Mouse (Mus musculus) induced T-regulatory cell, adult 2 months (primary cell): ENCODE measurements around the gene Haao.
A peak's percentile ranks its signal among the peaks of the same experiment; 100 is the strongest.

Experiments
- DNase-seq: peaks from one replicate; pipeline ENCODE4 v3.0.0-alpha.2; 2012; ENCODE audit warnings: low read depth

The Haao gene

DNA sequence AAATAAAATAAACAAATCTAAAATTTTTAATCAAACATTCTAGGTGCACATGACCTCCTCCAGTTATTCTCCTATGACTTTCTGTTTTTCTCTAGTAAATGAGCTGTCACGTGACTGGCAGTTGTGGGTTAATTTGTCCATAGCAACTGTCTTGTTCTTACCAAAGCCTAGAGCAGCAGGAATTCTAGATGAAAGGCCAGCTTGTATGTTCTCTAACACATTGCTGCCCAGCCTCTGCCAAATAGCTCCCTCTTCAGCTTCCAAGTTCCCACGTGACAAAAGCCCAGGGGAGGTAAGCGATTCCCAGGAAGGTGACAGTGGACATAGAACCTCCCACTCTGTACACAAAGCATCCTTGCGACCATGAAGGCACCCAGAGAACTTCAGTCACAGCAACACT is 13.6 kb downstream of the Haao start:
- no peak for DNase-seq

DNA sequence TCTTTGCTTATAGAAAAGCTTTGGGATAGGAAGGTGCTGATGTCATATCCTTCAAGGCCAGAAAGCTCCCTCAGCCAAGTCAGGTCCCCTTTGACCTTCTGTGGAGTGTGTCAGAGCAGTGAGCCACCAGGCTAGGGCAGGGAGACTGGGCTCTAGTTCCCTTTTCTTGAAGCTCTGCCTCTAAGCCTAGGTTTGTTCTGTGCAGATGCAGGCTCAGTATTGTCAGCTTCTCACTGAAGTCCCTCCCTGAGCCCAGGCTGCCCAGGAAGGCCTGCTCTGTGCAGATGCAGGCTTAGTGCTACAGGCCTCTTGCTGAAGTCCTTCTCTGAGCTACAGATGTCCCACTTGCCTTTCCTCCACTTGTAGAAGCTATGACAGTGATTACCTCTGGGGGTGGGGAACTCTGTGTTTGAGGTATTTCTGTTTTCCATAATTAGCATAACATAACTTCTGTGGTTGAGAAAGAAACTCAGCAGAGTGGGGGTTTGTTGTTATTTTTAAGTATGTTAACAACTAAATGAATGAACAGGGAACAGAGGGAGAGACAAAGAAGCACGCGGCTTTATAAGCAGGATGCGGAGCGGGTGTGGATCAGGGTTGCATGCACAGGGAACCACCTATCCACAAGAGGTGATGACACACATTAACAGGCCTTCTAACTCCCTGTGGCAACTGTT is 17.0 kb downstream of the Haao start:
- peak; percentile 52 for DNase-seq

DNA sequence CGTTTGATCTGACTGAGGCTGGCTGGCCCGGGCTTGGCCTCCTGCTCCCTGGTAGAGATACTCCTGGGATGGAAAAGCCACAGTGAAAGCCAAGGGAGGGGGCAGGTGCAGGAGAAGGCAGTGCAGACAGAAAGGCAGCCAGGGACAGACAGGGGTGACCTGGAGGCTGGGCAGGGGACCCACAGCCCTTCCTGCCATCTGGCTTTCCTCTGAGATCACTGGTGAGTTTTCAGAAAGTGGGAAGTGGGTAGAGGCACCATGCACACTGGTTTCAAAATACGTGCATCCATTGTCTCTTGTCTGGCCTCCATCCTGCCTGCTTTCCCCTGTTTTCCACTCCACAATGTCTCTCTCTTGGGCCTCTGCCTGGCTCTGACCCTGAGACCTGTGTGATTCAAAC is 18.4 kb downstream of the Haao start:
- no peak for DNase-seq

DNA sequence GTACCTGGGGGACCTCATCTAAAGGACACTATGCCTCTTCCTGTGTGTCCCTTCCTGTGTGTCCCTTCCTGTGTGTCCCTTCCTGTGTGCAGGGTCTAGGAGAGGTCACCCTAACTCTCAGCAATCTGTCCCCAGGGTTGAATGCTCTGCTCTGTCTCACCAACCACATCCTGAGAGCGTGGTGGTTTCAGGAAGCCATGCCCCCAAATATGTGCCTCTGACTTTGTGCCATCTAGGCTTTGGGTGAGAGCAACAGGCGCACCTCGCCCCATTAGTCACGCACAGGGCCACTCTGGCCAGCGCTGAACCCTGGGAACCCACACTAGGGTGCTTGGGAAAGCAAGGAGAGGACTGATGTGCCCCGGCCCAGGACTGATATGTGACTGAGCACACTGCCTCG is 23.9 kb downstream of the Haao start:
- peak; percentile 41 for DNase-seq

DNA sequence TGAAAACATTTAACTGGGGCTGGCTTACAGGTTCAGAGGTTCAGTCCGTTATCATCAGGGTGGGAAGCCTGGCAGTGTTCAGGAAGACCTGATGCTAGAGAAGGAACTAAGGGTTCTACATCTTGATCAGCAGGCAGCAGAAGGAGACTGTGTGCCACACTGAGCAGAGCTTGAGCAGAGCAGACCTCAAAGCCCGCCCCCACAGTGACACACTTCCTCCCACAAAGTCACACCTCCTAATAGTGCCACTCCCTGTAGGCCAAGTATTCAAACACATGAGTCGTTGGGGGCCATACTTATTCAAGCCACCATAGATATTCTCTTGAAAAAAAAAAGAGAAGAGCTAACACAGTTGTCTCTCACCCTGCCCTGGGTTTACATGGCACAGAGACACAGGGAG is 25.9 kb downstream of the Haao start:
- DNase-seq = peak; percentile 25

DNA sequence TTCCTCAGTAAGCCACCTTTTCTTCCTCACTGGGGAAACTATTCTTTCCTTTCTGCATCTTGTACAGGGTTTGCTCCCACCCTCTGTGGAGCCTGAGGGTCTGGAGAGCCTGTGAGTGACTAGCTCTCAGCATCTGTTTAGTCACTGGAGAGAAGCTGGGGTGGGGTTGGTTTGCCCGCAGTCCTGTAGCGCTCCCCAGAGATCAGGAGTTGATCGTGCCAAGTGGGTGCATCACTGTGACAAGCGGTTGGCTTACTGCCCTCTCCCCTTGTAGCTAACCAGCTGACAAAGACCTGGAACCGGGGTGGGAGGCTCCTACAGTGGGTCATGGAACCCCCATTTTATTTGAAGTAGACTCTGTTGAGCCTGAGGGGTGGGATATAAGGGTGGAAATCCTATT is 27.1 kb downstream of the Haao start:
- no peak for DNase-seq

DNA sequence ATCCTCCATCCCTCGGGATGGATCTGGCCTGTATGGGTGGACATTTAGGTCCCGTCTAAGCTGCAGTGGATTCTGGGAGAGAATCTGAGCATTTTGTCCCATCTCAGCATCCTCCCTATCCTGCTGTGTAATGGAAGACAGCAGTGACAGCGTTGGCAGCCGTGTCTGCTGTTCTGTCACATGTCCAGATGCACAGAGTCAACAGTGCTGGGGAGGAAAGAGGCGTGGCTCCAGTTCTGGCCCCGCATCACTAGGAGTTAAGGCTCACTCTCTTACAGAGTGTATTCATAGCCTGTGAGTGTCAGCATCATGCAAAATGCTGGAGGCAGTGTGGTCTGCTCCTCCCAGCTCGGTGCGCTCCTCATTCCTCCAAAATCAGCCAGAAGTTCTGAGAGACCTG is 28.3 kb downstream of the Haao start:
- DNase-seq = no peak

DNA sequence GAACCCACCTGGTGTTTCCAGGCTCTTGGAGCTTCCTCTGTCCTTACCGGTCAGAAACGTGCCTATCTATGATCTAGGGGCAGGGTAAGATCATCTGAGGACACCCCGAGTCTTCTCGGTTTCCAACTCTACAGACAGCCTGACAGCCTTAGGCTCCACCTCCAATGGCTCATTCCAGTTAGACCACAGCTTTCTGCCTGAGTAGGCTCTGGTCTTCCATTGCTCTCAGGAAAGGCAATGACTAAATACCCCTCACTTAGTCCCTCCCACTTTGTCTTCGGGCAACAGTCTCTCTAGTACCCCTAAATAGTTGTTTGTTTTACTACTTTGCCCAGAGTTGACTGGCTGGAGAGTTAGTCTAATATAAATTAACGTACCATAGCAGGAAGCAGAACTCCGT is 30.8 kb downstream of the Haao start:
- DNase-seq = no peak

DNA sequence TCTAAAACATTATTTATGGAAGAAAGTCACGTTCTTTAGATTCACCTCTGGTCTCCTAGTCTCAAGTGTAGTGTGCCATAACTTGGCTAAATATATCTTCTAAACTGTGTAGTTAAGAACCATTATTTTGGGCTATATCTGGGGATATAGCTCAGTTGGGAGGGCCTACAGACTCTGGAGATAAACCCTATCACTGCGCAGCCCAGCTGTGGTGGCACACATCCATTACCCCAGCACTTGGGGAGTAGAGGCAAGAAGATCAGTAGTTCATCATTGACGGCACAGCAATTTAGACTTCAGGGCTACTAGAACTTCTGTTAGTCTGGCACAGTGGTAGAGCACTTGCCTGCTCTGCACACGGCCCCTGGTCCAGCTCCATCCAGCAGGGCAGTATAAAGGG is 34.7 kb downstream of the Haao start:
- DNase-seq = no peak

DNA sequence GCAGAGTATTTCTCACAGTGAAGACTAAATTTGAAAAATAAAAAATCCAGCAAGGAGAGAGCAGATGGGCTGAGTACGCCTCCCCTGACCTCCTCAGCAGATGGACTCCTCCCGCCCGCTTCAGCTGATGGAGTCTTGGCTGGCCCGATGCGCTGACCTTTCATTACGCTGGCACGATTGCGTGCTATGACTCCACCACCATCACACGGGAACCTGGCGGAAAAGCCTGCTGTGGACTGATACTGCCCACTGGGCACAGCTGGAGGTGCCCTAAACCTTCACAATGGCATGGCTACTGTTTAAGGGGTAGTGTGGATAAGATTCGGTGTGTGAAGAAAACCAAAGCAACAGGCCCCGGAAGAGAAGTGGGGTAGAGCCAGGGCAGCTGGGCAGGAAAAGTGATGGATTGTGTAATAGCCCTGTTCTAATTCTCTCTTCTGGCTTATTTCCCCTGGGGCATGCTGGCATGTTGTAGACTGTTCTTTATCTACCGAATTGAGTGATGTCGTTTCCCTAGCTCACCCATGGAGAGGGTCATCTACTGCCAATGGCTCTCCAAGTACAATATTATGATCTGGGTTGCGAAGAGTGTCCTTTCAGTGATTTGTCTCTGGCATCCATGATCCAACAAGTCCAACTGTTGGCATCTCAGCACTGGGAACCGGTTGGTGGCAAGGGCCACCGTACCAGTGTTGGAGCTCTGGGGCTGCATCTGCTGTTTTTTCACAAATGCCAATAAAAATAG is 35.4 kb downstream of the Haao start:
- DNase-seq = no peak

DNA sequence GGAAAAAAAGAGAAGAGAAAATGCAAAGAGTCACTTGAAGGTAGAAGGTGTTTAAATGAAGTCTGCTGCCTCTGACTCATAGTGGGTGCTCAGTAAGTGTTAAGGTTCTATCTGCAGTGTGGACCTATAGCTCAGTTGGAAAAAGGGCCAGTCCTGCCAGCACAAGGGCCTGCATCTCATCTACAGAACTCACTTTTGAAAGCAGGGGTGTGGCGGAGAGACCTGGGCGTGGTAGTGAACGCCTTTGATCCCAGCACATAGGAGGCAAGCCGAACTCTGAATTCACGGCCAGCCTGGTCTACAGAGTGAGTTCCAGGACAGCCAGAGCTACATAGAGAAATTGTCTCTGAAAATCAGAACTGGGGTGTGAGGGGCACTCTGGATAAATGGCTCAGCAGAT is 37.5 kb downstream of the Haao start:
- DNase-seq = no peak

DNA sequence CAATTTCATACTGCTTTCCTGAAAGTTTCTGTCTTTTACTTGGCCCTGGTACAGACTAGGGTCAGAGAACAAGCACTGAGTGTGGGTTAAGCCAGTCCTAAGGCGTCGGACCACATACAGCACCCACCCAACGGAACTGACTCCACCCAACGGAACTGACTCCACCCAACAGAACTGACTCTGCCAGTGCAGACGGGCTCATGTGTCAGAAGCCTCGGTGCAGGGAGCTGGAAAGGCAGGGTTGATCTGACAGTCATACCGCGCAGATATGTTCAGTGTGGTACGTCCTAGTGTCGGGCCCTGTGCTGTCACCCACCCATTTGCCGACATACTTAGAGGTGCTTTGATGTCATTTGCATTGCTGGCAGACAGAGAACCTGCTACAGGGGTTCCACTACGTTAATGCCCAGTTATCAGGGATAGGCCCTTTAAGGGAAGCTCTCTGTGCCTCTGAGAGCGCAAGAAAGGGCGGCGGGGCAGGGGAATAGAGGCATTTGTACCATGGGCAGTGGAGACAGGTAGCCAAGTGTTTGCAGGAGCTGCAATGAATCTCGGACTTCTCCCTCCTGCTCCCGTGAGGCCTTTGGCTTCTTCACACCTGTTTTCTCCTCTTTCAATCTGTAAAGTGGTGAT is 38.5 kb downstream of the Haao start:
- DNase-seq = peak; percentile 26

DNA sequence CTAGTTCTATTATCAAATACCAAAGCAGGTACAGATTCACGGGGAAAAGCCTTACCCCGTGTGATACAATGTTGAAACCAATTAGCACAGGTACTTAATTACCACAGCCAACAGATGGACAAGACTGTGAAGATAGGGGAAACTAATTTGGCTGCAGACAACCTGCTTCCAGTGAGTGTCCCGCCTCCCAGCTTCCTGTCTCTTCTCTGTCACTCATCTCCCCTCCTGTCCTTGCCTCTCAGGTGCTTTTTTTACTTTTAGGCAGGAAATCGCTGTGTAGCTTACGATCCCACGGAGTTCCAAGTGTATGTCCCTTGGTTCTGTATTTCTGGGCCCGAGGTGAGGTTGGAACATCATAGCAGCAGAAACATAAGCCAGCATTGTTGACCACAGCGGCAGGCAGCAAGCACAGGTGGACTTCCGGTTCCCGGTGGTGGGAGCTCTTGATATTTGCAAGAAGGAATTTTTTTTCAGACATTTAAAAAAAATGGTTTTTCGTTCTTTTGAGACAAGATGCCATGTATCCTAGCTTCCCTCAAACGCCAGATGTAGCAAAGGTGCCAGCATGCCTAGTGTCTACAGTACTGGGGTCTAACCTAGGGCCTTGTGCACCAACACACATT is 39.2 kb downstream of the Haao start:
- DNase-seq = no peak

DNA sequence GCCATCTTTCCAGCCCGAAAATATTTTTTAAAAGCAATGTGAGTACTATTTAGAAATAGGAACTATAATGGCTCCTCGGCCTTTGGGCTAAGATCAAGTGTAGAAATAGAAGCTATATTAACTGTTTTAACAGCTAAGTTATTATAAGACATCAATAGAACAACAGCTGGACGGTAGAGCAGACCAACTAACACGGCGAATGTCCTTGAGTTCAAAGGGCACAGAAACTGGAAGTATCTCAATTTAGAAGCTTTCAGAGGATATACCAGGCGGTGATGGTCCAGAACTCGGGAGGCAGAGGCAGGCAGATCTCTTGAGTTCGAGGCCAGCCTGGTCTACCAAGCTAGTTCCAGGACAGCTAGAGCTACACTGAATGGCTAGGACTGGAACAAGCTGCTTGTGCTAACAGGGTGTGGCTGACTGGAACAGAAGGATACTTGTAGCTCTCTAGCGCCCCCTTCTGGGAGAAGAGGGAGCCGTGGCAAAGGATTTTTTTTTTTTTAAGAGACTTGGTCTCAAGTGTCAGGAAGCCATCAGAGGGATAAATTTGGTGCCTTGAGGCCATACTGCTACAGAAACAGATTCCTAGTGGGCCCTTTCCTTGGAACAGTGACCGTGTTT is 39.9 kb downstream of the Haao start:
- DNase-seq = peak; percentile 87

DNA sequence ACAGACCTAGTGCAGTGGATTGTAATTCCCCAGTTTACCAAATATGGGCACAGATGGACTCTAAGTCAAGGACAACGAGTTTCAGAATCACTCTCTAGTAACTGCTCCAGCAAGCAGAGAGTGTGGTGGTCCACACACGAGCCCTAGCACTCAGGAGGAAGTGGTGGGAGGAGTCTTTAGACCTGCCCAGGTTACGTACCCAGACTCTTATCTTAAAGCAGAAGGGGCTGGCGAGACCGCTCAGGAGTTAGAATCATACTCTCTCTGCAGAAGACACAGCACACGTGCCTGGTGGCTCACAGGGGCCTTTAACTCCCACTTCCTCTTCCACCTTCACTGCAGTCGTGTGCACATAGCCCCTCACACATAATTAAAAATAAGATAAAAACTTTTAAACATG is 40.4 kb downstream of the Haao start:
- no peak for DNase-seq

DNA sequence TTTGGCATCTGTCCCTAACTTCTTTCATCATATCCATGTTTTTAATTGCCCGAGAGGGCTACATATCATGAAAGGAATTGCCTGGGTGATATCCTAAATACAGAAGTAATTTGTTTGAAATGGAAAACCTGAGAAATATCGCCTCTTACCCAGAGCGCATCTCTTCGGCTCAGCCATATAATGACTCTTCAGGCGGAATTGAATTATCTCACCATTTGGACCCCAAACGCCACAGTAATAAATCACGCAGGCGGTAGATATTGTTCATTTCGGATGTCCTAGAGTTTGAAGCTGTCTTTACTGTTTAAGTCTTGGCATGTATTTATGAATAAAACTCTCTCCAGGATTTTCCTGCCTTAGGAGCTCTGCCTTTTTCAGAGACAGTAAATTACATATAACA is 42.7 kb downstream of the Haao start:
- DNase-seq = no peak

DNA sequence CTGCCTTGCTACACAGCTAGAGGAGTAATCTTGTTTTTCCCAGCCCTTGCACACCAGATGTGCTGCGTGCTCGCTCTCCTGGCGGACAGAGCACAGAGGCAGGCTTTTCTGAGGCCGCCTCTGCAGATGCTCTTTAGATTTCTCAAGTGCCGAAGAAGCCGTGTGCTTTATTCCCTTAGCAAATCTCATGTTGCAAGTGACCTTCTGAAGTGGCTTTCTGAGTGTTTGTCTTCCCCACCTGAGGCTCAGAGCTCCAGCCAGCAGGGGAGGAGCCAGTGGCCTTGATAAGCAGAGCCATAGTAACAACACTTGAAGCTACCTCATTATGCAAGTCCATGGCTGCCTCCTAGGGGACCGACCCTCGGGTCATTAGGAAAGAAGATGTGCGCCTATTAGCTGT is 43.8 kb downstream of the Haao start:
- no peak for DNase-seq

DNA sequence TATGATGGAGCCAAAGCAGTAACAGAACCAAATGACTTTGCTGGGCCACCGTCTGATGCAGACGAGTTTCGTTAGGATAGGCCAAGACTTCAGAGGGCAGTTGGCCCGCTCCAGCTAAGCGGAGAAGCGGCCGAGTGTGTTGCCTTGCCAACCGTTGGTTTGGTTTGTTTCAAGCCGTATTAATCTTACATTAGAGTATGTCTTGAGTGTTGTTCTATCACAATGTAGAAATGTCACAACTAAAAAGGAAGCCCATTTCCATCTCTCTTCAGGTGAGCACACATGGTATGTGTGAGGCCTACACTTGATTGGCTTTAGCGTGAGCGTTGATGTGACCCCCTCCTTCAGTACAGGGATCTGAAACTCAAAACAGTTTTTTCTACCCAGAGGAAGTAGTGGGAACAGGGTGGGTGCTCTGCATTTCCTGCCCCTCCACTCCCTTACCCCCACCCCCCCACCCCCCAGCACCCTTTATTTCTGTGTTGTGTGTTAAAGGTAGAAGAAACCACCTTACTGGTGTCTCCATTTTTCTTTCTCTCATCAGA is 48.2 kb downstream of the Haao start:
- DNase-seq = no peak

DNA sequence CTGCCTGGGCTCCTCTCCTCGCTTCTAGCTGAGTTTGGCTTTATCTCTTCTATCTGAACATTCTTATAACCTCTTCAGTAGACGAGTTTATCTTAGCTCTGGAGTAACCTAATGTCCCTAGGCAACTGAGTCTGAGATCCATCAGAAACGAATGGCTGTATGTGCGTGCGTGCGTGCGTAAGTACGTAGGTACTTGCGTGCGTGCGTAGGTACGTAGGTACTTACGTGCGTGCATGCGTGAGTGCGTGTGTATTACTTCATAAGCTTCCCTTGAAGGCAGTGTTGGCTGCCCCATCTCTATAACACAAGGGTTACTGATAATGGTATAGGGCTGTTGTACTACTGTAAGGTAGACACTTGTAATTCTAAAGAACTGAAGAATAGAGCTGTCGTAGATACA is 52.6 kb downstream of the Haao start:
- DNase-seq = no peak

DNA sequence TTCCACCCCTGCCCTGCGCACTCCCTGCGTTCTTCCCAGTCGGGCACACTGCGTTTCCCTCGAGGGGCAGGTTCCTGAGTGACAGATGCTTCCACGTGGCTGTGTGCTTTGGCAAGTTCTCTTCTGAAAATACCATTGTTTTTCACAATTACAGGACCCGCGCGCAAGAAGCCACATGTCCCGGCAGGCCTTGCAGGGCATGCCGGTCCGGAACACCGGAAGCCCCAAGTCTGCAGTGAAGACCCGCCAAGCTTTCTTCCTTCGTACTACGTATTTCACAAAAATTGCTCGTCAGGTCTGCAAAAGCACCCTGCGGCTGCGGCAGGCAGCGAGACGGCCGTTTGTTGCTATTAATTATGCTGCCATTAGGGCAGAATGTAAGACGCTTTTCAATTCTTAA is 55.4 kb downstream of the Haao start:
- DNase-seq = no peak

DNA sequence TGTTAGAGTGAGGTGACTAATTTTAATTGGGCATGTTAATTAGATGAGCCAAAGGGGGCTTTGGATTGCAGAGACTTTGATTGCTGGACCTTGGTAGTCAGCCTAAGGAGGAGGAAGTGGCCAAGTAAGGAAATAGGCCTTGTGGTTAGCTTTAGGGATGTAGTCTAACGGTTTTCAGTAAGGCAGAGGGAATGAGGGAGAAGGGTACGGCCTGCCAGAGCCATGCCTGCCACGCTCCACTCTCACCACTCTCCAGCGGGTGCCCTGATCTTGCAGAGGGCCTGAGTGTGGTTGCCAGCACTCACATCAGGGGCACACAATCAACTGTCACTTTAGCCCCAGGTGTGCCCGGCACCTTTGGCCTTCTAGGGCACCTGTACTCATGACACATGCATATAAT is 57.6 kb downstream of the Haao start:
- DNase-seq = no peak

DNA sequence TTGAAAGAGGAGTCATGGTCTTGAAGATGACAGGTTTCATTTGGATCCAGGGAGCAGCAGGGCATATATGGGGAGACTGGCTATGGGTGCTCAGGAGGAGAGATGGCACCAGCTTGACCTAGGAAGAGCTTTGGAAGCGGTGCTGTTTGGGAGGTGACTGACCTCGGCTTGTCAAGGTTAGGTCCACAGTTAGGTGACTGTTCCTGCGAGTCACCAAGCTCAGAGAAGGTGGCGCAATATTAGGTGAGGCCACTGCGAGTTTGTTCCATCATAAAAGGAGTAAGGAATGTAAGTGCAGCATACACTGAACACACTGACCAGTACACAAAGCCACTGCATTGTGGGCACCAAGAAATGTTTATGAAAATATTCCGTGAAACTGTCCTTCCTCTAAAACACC is 61.3 kb downstream of the Haao start:
- DNase-seq = no peak
